Mouse (Mus musculus) bone marrow macrophage, adult 2 months (primary cell): ENCODE results near the gene Gm21293. TPM values are rescaled to one million over a fixed set of nuclear protein-coding genes. Genes with fewer than 3 reads are reported as not detected.
"Not testable (repeated sequence)": the region's sequence is repeated elsewhere in the genome, so short reads cannot be mapped to it uniquely, and the experiment has no call there.

Experiments used
- H3K27ac ChIP-seq: 2 replicates; pipeline ENCODE4 v1.5.1; 2012; ENCODE audit warnings: low read depth, low read length; ENCODE audit not compliant: insufficient read depth
- H3K4me1 ChIP-seq: 2 replicates; pipeline ENCODE4 v1.6.1; 2012; ENCODE audit warnings: low read length; ENCODE audit not compliant: control insufficient read depth, insufficient read depth
- H3K4me3 ChIP-seq: 2 replicates; pipeline ENCODE4 v1.5.1; 2012; ENCODE audit warnings: mild to moderate bottlenecking, low read length, moderate library complexity; ENCODE audit not compliant: insufficient read depth
- CTCF ChIP-seq: IDR thresholded peaks from 2 replicates; pipeline ENCODE4 v1.5.1; 2012; ENCODE audit warnings: low read depth, mild to moderate bottlenecking, low read length, moderate library complexity
- POLR2A ChIP-seq: IDR thresholded peaks from 2 replicates; pipeline ENCODE4 v1.6.1; 2012; ENCODE audit warnings: mild to moderate bottlenecking, low read depth, low read length, borderline replicate concordance
- polyA plus RNA-seq: library from polyadenylated mRNA; stranded (reverse); fragments of >200 nt; gene quantifications from 2 replicates; pipeline ENCODE4 v1.2.4, GENCODE M21; 2012; ENCODE audit not compliant: missing spikeins, insufficient read depth, insufficient read length

Gene Gm21293
- polyA plus RNA-seq: not detected in 2 replicates

DNA sequence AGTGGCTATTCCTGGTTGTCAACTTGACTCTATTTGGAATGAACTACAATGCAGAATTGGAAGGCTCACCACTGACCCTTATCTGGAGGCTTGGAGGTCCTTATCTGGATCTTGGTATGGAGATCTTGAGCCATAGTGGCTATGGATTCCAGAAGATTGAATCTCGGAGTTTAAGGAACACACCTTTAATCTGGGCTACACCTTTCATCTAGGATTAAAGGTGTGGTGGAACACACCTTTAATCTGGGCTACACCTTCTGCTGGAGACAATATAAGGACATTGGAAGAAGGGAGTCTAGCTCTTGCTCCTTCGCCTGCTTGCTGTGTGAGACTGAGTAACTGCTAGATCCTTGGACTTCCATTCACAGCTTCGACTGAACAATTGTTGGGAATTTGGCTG, at the start of gene Gm21293:
Gm21293 (plus strand) TSS at position 301 of the 400 bp plus-strand sequence.
- not testable (repeated sequence) for H3K4me3 ChIP-seq, H3K27ac ChIP-seq, H3K4me1 ChIP-seq

DNA sequence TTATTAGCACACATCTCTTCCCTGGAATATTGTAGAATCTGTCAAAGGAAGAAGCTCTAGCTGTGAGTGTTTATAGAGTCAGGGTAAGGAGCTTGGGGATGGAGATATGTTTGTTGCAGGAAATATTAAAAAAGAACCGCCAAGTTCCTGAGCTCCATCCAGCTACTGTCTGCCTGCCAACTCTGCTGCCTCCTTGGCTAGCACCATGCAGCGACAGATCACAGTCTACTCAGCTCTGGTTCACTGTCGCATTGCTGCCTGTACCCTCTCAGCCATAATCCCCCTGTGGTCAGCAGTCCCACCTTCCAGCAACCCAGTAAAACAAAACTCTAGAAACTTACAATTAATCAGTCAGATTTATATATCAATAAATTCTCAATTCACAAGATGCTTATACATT, 32.7 kb upstream of the Gm21293 start:
- H3K4me1 ChIP-seq: no peaks in the 10 kb centered on the region

DNA sequence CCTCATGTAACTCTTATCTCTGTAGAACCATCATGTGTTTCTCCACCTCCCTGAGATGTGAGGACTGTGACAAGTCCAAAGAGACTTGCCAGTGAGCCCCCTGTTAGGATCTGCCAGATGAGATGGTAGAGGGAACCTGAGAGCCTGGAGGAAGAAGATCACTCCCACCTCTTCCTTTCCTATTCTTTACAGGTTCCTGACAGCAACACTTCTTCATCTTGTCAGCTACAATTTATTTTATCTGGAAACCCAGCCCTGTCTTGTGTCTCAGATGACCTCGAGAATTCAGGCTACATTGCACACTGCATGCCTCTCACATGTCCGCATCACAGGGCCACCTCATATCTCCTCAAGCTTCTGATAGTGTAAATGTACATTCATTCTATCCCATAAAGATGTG, 24.5 kb upstream of the Gm21293 start:
- no peak overlapping the region for H3K27ac ChIP-seq
- H3K4me3 ChIP-seq: no peak overlapping the region
- TF ChIP-seq POLR2A: no peak
- TF ChIP-seq CTCF: no peak
- H3K4me1 ChIP-seq: no peaks in the 10 kb centered on the region

More for the DNA sequence above, 32.7 kb upstream of the Gm21293 start:
- H3K4me3 ChIP-seq: no peak overlapping the region
- TF ChIP-seq CTCF (no peak), POLR2A (no peak)
- H3K27ac ChIP-seq: no peak overlapping the region

DNA sequence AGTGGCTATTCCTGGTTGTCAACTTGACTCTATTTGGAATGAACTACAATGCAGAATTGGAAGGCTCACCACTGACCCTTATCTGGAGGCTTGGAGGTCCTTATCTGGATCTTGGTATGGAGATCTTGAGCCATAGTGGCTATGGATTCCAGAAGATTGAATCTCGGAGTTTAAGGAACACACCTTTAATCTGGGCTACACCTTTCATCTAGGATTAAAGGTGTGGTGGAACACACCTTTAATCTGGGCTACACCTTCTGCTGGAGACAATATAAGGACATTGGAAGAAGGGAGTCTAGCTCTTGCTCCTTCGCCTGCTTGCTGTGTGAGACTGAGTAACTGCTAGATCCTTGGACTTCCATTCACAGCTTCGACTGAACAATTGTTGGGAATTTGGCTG, 8.4 kb downstream of the Gm21293 start, which contains the start of gene Gm6763:
Gm6763 (plus strand) TSS at position 301 of the 400 bp plus-strand sequence.
- not testable (repeated sequence) for H3K4me3 ChIP-seq, H3K27ac ChIP-seq, H3K4me1 ChIP-seq

- H3K4me3 ChIP-seq, H3K27ac ChIP-seq, H3K4me1 ChIP-seq: not testable (repeated sequence)
Observed at GRCm38 (mm10) chr10:104159706-104160105, 16.9 kb downstream of the Gm21293 start, which contains the start of gene Gm8764. Gm8764 (plus strand) TSS chr10:104160006.

DNA sequence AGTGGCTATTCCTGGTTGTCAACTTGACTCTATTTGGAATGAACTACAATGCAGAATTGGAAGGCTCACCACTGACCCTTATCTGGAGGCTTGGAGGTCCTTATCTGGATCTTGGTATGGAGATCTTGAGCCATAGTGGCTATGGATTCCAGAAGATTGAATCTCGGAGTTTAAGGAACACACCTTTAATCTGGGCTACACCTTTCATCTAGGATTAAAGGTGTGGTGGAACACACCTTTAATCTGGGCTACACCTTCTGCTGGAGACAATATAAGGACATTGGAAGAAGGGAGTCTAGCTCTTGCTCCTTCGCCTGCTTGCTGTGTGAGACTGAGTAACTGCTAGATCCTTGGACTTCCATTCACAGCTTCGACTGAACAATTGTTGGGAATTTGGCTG, 25.4 kb downstream of the Gm21293 start, which contains the start of gene Gm21304:
Gm21304 (plus strand) TSS at position 301 of the 400 bp plus-strand sequence.
- not testable (repeated sequence) for H3K4me1 ChIP-seq, H3K4me3 ChIP-seq, H3K27ac ChIP-seq

- H3K4me1 ChIP-seq, H3K27ac ChIP-seq, H3K4me3 ChIP-seq: not testable (repeated sequence)
Observed at GRCm38 (mm10) chr10:104176724-104177123, 33.9 kb downstream of the Gm21293 start, which contains the start of gene Gm21312. Gm21312 (plus strand) TSS chr10:104177024.

GRCm38 (mm10) chr10:104185233-104185632, 42.4 kb downstream of the Gm21293 start, which contains the start of gene Gm20765:
Gm20765 (plus strand) TSS chr10:104185533.
- H3K27ac ChIP-seq, H3K4me1 ChIP-seq, H3K4me3 ChIP-seq: not testable (repeated sequence)

DNA sequence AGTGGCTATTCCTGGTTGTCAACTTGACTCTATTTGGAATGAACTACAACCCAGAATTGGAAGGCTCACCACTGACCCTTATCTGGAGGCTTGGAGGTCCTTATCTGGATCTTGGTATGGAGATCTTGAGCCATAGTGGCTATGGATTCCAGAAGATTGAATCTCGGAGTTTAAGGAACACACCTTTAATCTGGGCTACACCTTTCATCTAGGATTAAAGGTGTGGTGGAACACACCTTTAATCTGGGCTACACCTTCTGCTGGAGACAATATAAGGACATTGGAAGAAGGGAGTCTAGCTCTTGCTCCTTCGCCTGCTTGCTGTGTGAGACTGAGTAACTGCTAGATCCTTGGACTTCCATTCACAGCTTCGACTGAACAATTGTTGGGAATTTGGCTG, 51.0 kb downstream of the Gm21293 start, which contains the start of gene Gm4340:
Gm4340 (plus strand) TSS at position 301 of the 400 bp plus-strand sequence.
- not testable (repeated sequence) for H3K4me3 ChIP-seq, H3K4me1 ChIP-seq, H3K27ac ChIP-seq

Other genes starting within 250 kb of the Gm21293 start
- gene Gm6763, start 8.5 kb downstream of the Gm21293 start, polyA plus RNA-seq: not detected in 2 replicates
- not detected in 2 replicates for gene Gm8764, start 17.0 kb downstream of the Gm21293 start, polyA plus RNA-seq
- gene Gm21304, start 25.5 kb downstream of the Gm21293 start, polyA plus RNA-seq: not detected in 2 replicates
- gene Gm21312, start 34.0 kb downstream of the Gm21293 start, polyA plus RNA-seq: not detected in 2 replicates
- not detected in 2 replicates for gene Gm20765, start 42.5 kb downstream of the Gm21293 start, polyA plus RNA-seq
- gene Gm4340, start 51.1 kb downstream of the Gm21293 start, polyA plus RNA-seq: not detected in 2 replicates